Mouse (Mus musculus) fat pad, adult 2 months (tissue): ENCODE data around the gene Polr3b.

Experiments
- DNase-seq: peaks from one replicate; pipeline ENCODE4 v3.0.0-alpha.2; 2011; ENCODE audit warnings: low read depth, low spot score; ENCODE audit errors: extremely low read depth

Polr3b gene

DNA sequence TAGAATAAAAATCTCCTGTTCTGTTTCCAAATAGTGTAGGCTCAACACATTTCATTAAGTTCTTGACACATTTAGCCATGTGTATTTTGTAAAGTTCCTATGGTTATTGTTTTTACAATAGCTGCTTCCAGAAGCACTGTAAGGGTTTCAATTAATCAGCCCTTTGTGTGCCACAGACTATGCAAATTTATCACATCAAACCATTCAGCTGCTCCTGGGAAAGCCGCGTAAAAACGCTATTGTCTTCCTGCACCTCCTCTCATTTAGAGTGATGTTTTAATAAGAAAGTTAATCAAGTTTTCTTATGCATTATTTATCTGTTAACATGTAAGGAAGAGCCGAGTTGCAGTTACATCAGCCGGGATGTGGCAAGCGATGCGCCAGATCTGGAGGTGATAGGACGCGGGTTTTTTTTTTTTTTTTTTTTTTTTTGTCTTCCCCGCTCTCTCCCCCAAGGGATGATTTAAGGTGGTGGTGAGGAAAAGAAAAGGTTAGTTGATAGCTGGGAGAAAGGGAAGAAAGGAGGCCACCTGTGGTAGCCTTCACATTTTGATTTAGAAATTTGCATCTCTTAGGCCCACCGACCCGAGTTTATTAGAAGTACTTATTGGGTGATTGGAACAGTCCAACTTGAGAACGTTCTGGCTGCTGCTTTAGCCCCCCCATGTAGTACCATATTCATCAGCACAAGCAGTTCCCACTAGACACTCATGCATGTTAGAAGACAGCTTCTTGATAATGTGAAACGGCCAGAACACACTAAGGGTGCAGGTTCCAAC lies 85.8 kb downstream of the Polr3b start:
- no peak for DNase-seq

- no peak for DNase-seq
Measured at GRCm38 (mm10) chr10:84710192-84710591, 88.1 kb downstream of the Polr3b start.

GRCm38 (mm10) chr10:84710827-84711226 lies 88.7 kb downstream of the Polr3b start:
- DNase-seq = no peak

DNA sequence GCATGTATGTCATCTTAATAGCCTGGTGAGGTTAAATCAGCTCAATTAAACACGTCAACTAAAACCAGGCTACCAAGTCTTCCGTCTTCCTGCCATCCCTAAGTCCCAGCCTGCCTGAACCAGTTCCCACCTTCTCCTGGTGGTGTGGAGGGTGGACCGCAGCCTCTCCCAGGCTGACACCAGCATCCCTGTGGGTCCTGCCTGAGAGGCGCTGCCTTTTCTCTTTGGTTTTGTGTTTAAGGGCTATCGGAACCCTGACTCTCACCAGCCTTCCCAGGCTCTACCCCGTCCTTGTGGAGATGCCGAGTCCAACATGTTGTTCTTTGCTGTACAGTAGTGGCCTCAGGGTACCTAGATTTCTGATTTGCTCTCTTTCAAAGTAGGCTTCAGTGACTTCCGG lies 89.4 kb downstream of the Polr3b start:
- no peak for DNase-seq

DNA sequence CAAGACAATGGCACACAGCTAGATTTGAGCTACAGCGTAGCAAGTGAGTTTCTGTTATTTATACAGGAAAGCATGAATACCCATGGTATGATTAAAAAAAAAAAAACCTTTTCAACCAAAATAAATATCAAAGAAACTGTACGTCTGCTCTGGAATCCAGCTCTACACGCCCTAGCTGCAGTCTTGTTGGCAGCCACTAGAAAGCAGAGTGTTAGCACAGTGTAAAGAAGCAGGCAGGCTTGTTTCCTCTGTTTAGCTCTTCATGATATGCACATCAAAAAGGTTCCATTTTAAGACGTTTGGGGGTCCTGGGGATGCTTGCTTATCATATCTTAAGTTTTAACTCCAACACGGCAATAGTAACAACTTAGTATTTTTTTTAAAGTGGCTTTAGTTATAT lies 89.8 kb downstream of the Polr3b start:
- DNase-seq = no peak

GRCm38 (mm10) chr10:84712532-84712931 lies 90.4 kb downstream of the Polr3b start:
- no peak for DNase-seq

DNA sequence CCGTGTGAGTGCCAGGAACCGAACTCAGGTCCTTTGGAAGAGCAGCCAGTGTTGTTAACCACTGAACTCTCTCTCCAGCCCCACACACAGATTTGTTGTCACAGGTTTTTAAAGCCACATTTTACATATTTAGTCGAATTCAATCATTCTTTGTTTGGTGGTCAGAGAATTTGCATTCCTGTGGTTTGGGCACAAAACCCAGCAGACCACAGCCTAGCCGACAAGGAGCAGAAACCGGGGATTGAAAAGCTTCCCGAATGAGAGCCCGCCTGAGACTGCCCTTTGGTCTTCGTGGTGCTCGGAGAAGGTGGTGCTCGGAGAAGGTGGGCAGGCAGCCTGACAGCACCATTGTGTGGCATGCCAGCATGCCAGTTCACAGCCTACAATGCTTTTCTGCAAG lies 91.0 kb downstream of the Polr3b start:
- no peak for DNase-seq

GRCm38 (mm10) chr10:84715639-84716038 lies 93.5 kb downstream of the Polr3b start:
- DNase-seq = no peak

GRCm38 (mm10) chr10:84716581-84716980 lies 94.5 kb downstream of the Polr3b start:
- DNase-seq = no peak

DNA sequence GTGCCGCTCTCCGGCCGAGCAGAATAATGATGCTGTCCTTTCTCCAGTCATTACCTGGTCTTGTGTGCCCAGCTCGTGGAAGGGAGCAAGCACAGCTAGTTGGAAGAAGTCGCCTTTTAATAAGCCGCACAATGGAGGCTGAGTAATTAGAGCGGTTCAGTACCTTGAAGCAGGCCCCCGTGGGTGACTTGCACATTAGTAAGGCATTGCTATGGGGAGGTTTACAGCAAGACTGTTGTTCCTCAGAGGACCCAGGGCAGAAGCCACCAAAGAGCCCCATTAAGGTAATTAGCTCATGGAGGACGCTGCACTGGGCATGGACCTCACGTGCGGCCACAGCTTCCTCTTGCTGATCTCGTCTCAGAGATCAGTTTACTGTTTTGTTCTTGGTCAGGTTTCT lies 100.6 kb downstream of the Polr3b start:
- no peak for DNase-seq

DNA sequence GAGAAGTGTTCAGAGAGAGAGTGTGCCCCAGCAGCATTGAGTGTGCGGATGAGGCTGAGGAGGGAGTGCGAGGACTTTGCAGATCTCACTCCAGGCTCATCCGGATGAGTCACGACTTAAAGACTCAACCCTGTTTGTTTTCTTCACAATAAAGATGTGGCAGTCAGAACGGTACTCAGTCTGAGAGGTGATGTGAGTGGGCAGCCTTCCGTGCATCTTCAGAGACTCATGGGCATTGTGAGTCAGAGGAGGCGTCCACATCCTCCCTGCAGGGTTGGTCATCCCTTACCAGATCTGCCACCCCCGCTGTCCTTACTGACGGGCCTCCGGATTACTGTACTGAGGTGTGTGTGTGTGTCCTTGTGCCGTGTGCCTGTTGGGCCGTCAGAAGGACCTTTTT lies 104.9 kb downstream of the Polr3b start:
- DNase-seq = no peak

GRCm38 (mm10) chr10:84727760-84728159 lies 105.7 kb downstream of the Polr3b start:
- no peak for DNase-seq

DNA sequence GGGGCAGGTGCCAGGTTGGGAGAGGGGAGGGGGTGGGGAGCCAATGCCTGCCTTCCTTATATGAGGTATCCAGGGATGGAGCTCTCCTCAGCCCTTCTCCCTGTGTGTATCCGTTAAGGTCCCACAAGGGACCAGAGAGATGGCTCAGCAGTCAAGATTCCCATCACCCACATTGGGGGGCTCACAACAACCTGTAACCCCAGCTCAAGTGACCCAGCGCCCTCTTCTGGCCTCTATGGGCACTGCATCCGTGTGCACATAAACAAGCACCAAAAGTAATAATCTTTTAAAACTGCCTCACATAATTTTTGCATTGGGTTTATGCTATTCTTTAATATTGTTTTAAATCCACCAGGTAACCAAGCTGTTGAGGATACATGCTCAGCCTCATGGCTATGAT lies 108.0 kb downstream of the Polr3b start:
- no peak for DNase-seq

- no peak for DNase-seq
Measured at GRCm38 (mm10) chr10:84730956-84731355, 108.9 kb downstream of the Polr3b start.

DNA sequence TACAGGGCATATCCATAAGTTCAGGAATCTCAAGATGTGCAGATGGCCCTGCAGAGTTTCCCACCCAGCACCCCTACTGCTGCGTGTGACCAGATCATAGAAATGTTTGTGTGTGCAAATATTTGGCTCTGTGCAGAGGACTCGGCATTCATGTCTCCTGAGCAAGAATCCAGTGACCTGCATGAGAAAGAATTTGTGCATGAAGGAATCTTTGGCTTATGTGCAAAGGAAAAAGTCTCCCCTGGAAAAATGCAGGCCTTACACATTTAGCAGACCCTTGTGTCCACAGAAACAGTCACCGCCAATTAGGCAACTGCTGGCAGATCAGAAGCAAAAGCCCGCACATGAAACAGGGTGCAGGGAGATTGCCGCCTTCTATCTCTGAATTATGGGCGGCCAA lies 111.4 kb downstream of the Polr3b start:
- DNase-seq = no peak

DNA sequence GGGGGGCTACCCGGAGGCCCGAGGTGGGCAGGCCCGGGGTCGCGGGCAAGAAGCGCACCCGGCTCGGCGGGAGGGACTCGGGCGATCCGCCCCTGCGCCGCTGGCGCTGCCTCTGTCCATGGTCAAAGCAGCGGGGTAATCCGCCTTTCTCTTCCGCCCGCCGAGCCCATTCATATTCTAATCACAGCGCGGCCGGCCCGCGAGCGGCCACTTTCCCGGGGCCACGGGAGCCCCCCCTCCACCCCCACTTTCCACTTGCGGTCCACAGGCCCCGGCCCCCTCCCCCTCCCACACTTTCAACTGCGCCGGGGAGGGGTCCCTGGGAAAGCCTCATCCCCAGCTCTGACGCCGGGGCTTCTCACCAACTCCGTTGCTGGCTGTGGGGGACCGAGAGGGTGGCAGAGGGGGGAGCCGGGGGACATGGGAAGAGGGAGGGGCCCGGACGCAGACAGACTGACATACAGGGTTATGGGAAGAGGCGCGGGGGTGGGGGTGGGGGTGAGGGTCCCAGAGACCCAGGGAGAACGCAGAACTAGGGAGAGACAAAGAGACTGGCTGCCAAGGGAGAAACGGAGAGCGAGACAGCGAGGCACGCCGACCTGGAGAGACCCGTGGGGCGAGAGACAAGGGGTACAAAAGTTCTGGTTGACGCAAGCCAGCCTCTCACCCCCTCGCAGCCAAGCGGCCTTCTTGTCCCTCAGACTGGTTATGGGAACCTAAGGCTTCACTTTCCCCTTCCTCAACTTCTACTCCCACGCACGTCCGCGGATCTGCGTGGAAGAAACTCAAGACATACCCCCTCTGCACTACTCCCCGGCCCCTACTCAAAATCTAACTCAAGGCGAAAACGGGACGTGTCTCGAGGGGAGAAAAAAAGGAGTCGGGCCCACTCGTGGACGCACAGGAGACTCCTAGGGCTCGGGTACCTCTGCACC lies 133.0 kb downstream of the Polr3b start:
- DNase-seq = no peak

GRCm38 (mm10) chr10:84755786-84756203 lies 133.7 kb downstream of the Polr3b start, which contains the start of gene Rfx4:
Rfx4 (plus strand) TSS chr10:84756062.
- DNase-seq = no peak

GRCm38 (mm10) chr10:84756435-84757095 lies 134.5 kb downstream of the Polr3b start:
- no peak for DNase-seq

- DNase-seq = no peak
Measured at GRCm38 (mm10) chr10:84757426-84758199, 135.5 kb downstream of the Polr3b start.

DNA sequence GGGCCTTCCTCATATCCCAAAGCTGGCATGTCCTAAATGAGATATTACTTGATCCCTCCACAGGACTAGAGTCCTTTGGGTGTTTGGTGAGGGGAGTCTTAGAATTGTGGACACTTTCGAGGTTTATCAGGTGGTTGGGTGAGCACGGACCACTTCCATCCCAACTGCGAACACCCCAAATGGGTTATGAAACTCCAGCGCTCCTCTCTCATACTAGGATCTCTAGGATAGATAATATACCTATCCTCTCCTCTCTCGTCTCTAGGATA lies 136.0 kb downstream of the Polr3b start:
- no peak for DNase-seq
